Mouse (Mus musculus) lung, adult 2 months (tissue): ENCODE data around the gene Unkl. TPM values are rescaled to one million over a fixed set of nuclear protein-coding genes. Genes with fewer than 3 reads are reported as not detected.

Experiments
- DNase-seq: peaks from one replicate; pipeline ENCODE4 v3.0.0; 2022
- H3K4me1 ChIP-seq: fragments of 200-500 bp; 2 replicates; pipeline ENCODE4 v1.6.1; 2011; ENCODE audit warnings: low read length; ENCODE audit not compliant: control insufficient read depth, insufficient read depth
- H3K4me3 ChIP-seq: fragments of 200-500 bp; replicated peaks from 2 replicates; pipeline ENCODE3; 2011; ENCODE audit warnings: low read depth, mild to moderate bottlenecking, control low read depth, low read length; ENCODE audit errors: extremely low read depth
- CTCF ChIP-seq: fragments of 200-500 bp; IDR thresholded peaks from 2 replicates; pipeline ENCODE4 v1.5.1; 2011; ENCODE audit warnings: mild to moderate bottlenecking, low read length, control low read depth; ENCODE audit not compliant: insufficient read depth
- POLR2A ChIP-seq: fragments of 200-500 bp; IDR thresholded peaks from 2 replicates; pipeline ENCODE4 v1.6.1; 2011; ENCODE audit warnings: low read depth, mild to moderate bottlenecking, control low read depth, low read length, borderline replicate concordance; ENCODE audit errors: extremely low read depth
- WGBS: fragments of 180-500 bp; shearing (Covaris S2); methylation state at CpG from one replicate; pipeline ENCODE4 v1.1.7; 2018; 5-methylcytosine and 5-hydroxymethylcytosine counted together
- polyA plus RNA-seq: library from polyadenylated mRNA; depleted of rRNA; stranded (reverse); fragments of >200 nt; gene quantifications from 2 replicates; pipeline ENCODE4 v1.2.3, GENCODE M21; 2012

Gene Unkl
- polyA plus RNA-seq, 1 experiment, result 32.0 TPM

GRCm38 (mm10) chr17:25175411-25175810 lies 12.8 kb upstream of the Unkl start, which contains the start of gene Gm38655:
Gene Gm38655 (minus strand): TSS chr17:25175471.
- no peak; the same call in 1 of the 2 replicates for TF ChIP-seq POLR2A
- TF ChIP-seq CTCF, result no peak
- WGBS, result 56% methylated on average over 9 of the region's 9 CpGs
- DNase-seq, result peak; percentile 43
- H3K4me1 ChIP-seq, result no peaks in the 10 kb centered on the region
- no peak within 1 kb of the TSS for H3K4me3 ChIP-seq

GRCm38 (mm10) chr17:25183232-25183631 lies 5.0 kb upstream of the Unkl start:
- Histone ChIP-seq H3K4me3 (no peak overlapping the region), H3K4me1 (peaks cover 5% of the 10 kb centered on the region)
- DNase-seq, result no peak
- TF ChIP-seq CTCF (no peak), POLR2A (no peak)

GRCm38 (mm10) chr17:25184129-25184691 lies 4.0 kb upstream of the Unkl start, which contains the start of gene BC003965:
Gene BC003965 (plus strand): TSS chr17:25184554.
- TF ChIP-seq CTCF, result no peak
- peak; percentile 95 for TF ChIP-seq POLR2A
- peak; percentile 98 for DNase-seq
- Histone ChIP-seq H3K4me3 (peak within 1 kb of the TSS; percentile 84), H3K4me1 (peaks cover 5% of the 10 kb centered on the region)
- under 1% methylated on average over 50 of the region's 50 CpGs for WGBS

- no peak for DNase-seq
- peaks cover 8% of the 10 kb centered on the region for H3K4me1 ChIP-seq
- no peak for TF ChIP-seq CTCF
- TF ChIP-seq POLR2A, result no peak
- peak overlapping the region; percentile 84 for H3K4me3 ChIP-seq
- 7% methylated on average over 17 of the region's 17 CpGs for WGBS
Observed at GRCm38 (mm10) chr17:25184961-25185360, 3.2 kb upstream of the Unkl start.

GRCm38 (mm10) chr17:25187784-25188149 lies 430 bp upstream of the Unkl start:
- 7% methylated on average over 11 of the region's 11 CpGs for WGBS
- Histone ChIP-seq H3K4me1 (peaks cover 8% of the 10 kb centered on the region), H3K4me3 (peak overlapping the region; percentile 87)
- no peak for DNase-seq
- no peak for TF ChIP-seq CTCF

GRCm38 (mm10) chr17:25189091-25189490 lies 894 bp downstream of the Unkl start:
- peaks cover 8% of the 10 kb centered on the region for H3K4me1 ChIP-seq
- peak overlapping the region; percentile 87 for H3K4me3 ChIP-seq
- DNase-seq, result no peak
- TF ChIP-seq POLR2A (no peak), CTCF (no peak)
- WGBS, result 2% methylated on average over 14 of the region's 16 CpGs

GRCm38 (mm10) chr17:25202401-25202800 lies 14.2 kb downstream of the Unkl start:
- no peaks in the 10 kb centered on the region for H3K4me1 ChIP-seq
- WGBS, result 94% methylated on average over 4 of the region's 4 CpGs
- H3K4me3 ChIP-seq, result no peak overlapping the region
- TF ChIP-seq POLR2A, result no peak
- TF ChIP-seq CTCF, result no peak
- DNase-seq, result no peak

GRCm38 (mm10) chr17:25210006-25210405 lies 21.8 kb downstream of the Unkl start:
- H3K4me1 ChIP-seq, result no peaks in the 10 kb centered on the region
- TF ChIP-seq POLR2A (no peak), CTCF (no peak)
- 79% methylated on average over 4 of the region's 4 CpGs for WGBS
- no peak for DNase-seq
- H3K4me3 ChIP-seq, result no peak overlapping the region

- 62% methylated on average over 15 of the region's 15 CpGs for WGBS
- Histone ChIP-seq H3K4me3 (no peak overlapping the region), H3K4me1 (no peaks in the 10 kb centered on the region)
- TF ChIP-seq POLR2A (no peak), CTCF (no peak)
- no peak for DNase-seq
Observed at GRCm38 (mm10) chr17:25210680-25211466, 22.7 kb downstream of the Unkl start.

- Histone ChIP-seq H3K4me1 (no peaks in the 10 kb centered on the region), H3K4me3 (no peak overlapping the region)
- DNase-seq, result no peak
- WGBS, result 63% methylated on average over 4 of the region's 4 CpGs
- TF ChIP-seq CTCF (no peak), POLR2A (no peak)
Observed at GRCm38 (mm10) chr17:25211705-25212104, 23.5 kb downstream of the Unkl start.
